ENCODE assay signal across 31 mouse cellular contexts in genomic region chr10:117703506-117703905, GRCm38 (mm10).
"Had no signal": no experiment of that assay in that cellular context is flagged by ENCODE, and none has a peak within 500 bp of the region (broad histone marks: within the 10 kb centered on the region; RNA-seq: fewer than 3 reads in every experiment).

No protein-coding gene starts in this region.

- H3K9ac ChIP-seq: limb, embryonic 12.5 days; limb, embryonic 13.5 days; limb, embryonic 15.5 days; liver, embryonic 13.5 days; liver, embryonic 14.5 days; liver, embryonic 15.5 days; liver, postnatal 0 days; lung, embryonic 14.5 days; lung, embryonic 15.5 days; midbrain, embryonic 12.5 days; midbrain, embryonic 13.5 days; midbrain, embryonic 15.5 days; neural tube, embryonic 12.5 days had no signal

- ATAC-seq: liver, postnatal 0 days; lung, postnatal 0 days; midbrain, embryonic 13.5 days; midbrain, embryonic 15.5 days; midbrain, embryonic 16.5 days had no signal

- DNase-seq: left cerebral cortex, postnatal 4 days; liver; liver, embryonic 13.5 days; liver, postnatal 0 days; lung, adult 18-20 months; lung, adult 2 months; lung, embryonic 14.5 days; lung, postnatal 10 days; lung, postnatal 14 days; lung, postnatal 36 days; lung, postnatal 4 days; midbrain, embryonic 14.5 days had no signal

- H3K4me2 ChIP-seq: limb, embryonic 12.5 days; limb, embryonic 13.5 days; limb, embryonic 15.5 days; liver, embryonic 11.5 days; liver, embryonic 13.5 days; liver, embryonic 15.5 days; lung, embryonic 14.5 days; lung, embryonic 15.5 days; midbrain, embryonic 11.5 days; midbrain, embryonic 12.5 days; midbrain, embryonic 13.5 days; midbrain, embryonic 15.5 days; neural tube, embryonic 12.5 days had no signal

- H3K4me3 ChIP-seq: limb, embryonic 10.5 days; limb, embryonic 12.5 days; limb, embryonic 13.5 days; limb, embryonic 15.5 days; liver, embryonic 13.5 days; liver, embryonic 15.5 days; lung, embryonic 15.5 days; megakaryocyte, embryonic 14.5 days; midbrain, embryonic 10.5 days; midbrain, embryonic 12.5 days; midbrain, embryonic 13.5 days; midbrain, embryonic 15.5 days; myocyte; neural tube, embryonic 12.5 days had no signal

- H3K27me3 ChIP-seq: limb, embryonic 12.5 days; limb, embryonic 13.5 days; limb, embryonic 15.5 days; liver, embryonic 13.5 days; liver, embryonic 15.5 days; lung, embryonic 15.5 days; megakaryocyte, embryonic 14.5 days; midbrain, embryonic 12.5 days; midbrain, embryonic 13.5 days; midbrain, embryonic 15.5 days; neural tube, embryonic 12.5 days had no signal

- H3K9me3 ChIP-seq: limb, embryonic 10.5 days; limb, embryonic 12.5 days; limb, embryonic 13.5 days; limb, embryonic 15.5 days; liver, embryonic 13.5 days; liver, embryonic 15.5 days; lung, embryonic 15.5 days; megakaryocyte, embryonic 14.5 days; midbrain, embryonic 10.5 days; midbrain, embryonic 12.5 days; midbrain, embryonic 13.5 days; midbrain, embryonic 15.5 days; neural tube, embryonic 12.5 days had no signal

- H3K27ac ChIP-seq: limb, embryonic 10.5 days; limb, embryonic 12.5 days; limb, embryonic 13.5 days; limb, embryonic 15.5 days; liver, embryonic 13.5 days; liver, embryonic 14.5 days; liver, embryonic 15.5 days; lung, embryonic 15.5 days; macrophage; midbrain, embryonic 10.5 days; midbrain, embryonic 12.5 days; midbrain, embryonic 13.5 days; midbrain, embryonic 15.5 days; neural tube, embryonic 12.5 days had no signal

- H3K4me1 ChIP-seq: limb, embryonic 10.5 days; limb, embryonic 12.5 days; limb, embryonic 13.5 days; limb, embryonic 15.5 days; lung, embryonic 15.5 days; midbrain, embryonic 10.5 days; midbrain, embryonic 12.5 days had no signal
